Mouse (Mus musculus) gastrocnemius, postnatal 14 days (tissue): Measurements from ENCODE around the gene Mcrip1. TPM values are rescaled to one million over a fixed set of nuclear protein-coding genes. Genes with fewer than 3 reads are reported as not detected.
A peak's percentile ranks its signal among the peaks of the same experiment; 100 is the strongest.
"Not testable (repeated sequence)": the region's sequence is repeated elsewhere in the genome, so short reads cannot be mapped to it uniquely, and the experiment has no call there.

Source experiments
- DNase-seq: peaks from one replicate; pipeline ENCODE4 v3.0.0; 2021; ENCODE audit warnings: mixed read lengths
- intact Hi-C: fragments of 180-260 bp; cut with DNase I; formaldehyde crosslinking; loops from one replicate; pipeline ENCODE4 v1.15.1; 2025; ENCODE audit warnings: low total_unique reads
- total RNA-seq, 2 experiments: library from RNA; stranded (reverse); gene quantifications; 2 replicates each; pipeline ENCODE4 v1.2.3; 2021

Mcrip1 gene
- total RNA-seq, 2 experiments from 2014 or later: 31.1 to 33.3 TPM

- intact Hi-C loops: no loop called here
- DNase-seq: no peak
These were observed 27.9 kb upstream of the Mcrip1 start for GRCm38 (mm10) chr11:120577211-120578023.

- intact Hi-C loops: no loop called here
- DNase-seq: no peak
These were observed 26.9 kb upstream of the Mcrip1 start for GRCm38 (mm10) chr11:120576365-120576981.

- no peak for DNase-seq
- intact Hi-C loops: no loop called here
These were observed 26.4 kb upstream of the Mcrip1 start for GRCm38 (mm10) chr11:120575940-120576339.

- intact Hi-C loops: no loop called here
- no peak for DNase-seq
These were observed 25.5 kb upstream of the Mcrip1 start for GRCm38 (mm10) chr11:120575046-120575445.

- intact Hi-C loops: no loop called here
- DNase-seq: no peak
These were observed 24.7 kb upstream of the Mcrip1 start for GRCm38 (mm10) chr11:120574278-120574600.

GRCm38 (mm10) chr11:120573585-120574277 lies 24.2 kb upstream of the Mcrip1 start:
- DNase-seq: no peak
- intact Hi-C loops: no loop called here

GRCm38 (mm10) chr11:120572752-120573584 lies 23.4 kb upstream of the Mcrip1 start, which contains the start of gene P4hb:
TSS of gene P4hb (minus strand) at chr11:120573253.
- DNase-seq: peak; percentile 100
- intact Hi-C loops: no loop called here

GRCm38 (mm10) chr11:120572417-120572751 lies 22.9 kb upstream of the Mcrip1 start:
- DNase-seq: no peak
- intact Hi-C loops: no loop called here

GRCm38 (mm10) chr11:120571754-120572416 lies 22.4 kb upstream of the Mcrip1 start:
- intact Hi-C loops: no loop called here
- no peak for DNase-seq

- DNase-seq: no peak
- intact Hi-C loops: no loop called here
These were observed 21.6 kb upstream of the Mcrip1 start for GRCm38 (mm10) chr11:120571122-120571521.

GRCm38 (mm10) chr11:120568324-120568723 lies 18.8 kb upstream of the Mcrip1 start:
- no peak for DNase-seq
- intact Hi-C loops: no loop called here

GRCm38 (mm10) chr11:120565114-120565513 lies 15.6 kb upstream of the Mcrip1 start:
- no peak for DNase-seq
- intact Hi-C loops: no loop called here

GRCm38 (mm10) chr11:120562949-120563348 lies 13.4 kb upstream of the Mcrip1 start:
- no peak for DNase-seq
- intact Hi-C loops: loop anchor here (5.0 kb wide), 1 partner anchor 51 kb away; no protein-coding TSS in a partner anchor

- intact Hi-C loops: loop anchor here (5.0 kb wide), 1 partner anchor 49 kb away; no protein-coding TSS in a partner anchor
- DNase-seq: no peak
These were observed 11.6 kb upstream of the Mcrip1 start for GRCm38 (mm10) chr11:120560952-120561728.

- intact Hi-C loops, DNase-seq: not testable (repeated sequence)
These were observed 9.3 kb upstream of the Mcrip1 start for GRCm38 (mm10) chr11:120558843-120559242.

GRCm38 (mm10) chr11:120555260-120555659 lies 5.7 kb upstream of the Mcrip1 start:
- intact Hi-C loops: no loop called here

GRCm38 (mm10) chr11:120554834-120555233 lies 5.3 kb upstream of the Mcrip1 start:
- no peak for DNase-seq
- intact Hi-C loops: no loop called here

More at GRCm38 (mm10) chr11:120555260-120555659, 5.7 kb upstream of the Mcrip1 start:
- no peak for DNase-seq

- no peak for DNase-seq
- intact Hi-C loops: no loop called here
These were observed 3.2 kb upstream of the Mcrip1 start for GRCm38 (mm10) chr11:120552736-120553135.
